ENCODE assay signal across 8 mouse cellular contexts in genomic region chr1:56976825-56977104, GRCm38 (mm10). TPM values are rescaled to one million over a fixed set of nuclear protein-coding genes. Genes with fewer than 3 reads are reported as not detected.
A peak's percentile ranks its signal among the peaks of the same experiment; 100 is the strongest.
DNase-seq lines count a peak whose midpoint lies in the region; ATAC-seq and TF ChIP-seq lines count a peak whose summit lies in the region.

No protein-coding gene starts in this region.

- ATAC-seq in megakaryocyte-erythroid progenitor cell, adult 5-6 weeks (replicated peaks; ENCODE audit: low FRiP score, low TSS enrichment, poor library complexity, severe bottlenecking), result 0 out of 2 replicates have a peak, but pooled peaks have one; percentile 4

- WGBS in hindbrain, embryonic 10.5 days, result 2% methylated on average over 11 of the region's 11 CpGs

- peaks cover 0 to 4% of the 10 kb centered on the region in 2 experiments; a peak in 1 of 4 replicates for H3K4me1 ChIP-seq in CH12.LX (ENCODE audit: control insufficient read depth in 1 of 2, insufficient read depth in 2 of 2)
- peaks cover 37% of the 10 kb centered on the region for H3K4me1 ChIP-seq in hindbrain, embryonic 10.5 days (replicated peaks)

- TF ChIP-seq CTCF in CH12.LX (conservative IDR thresholded peaks at IDR 0.05 in 1 of 2, IDR thresholded peaks at IDR 0.05 in 1 of 2; ENCODE audit: low read depth in 2 of 2, low read length in 2 of 2), result no peak

- H3K4me3 ChIP-seq in CH12.LX (replicated peaks in 1 of 3; ENCODE audit: low read depth in 2 of 3, low read length in 2 of 3, poor library complexity in 1 of 3), result no peak overlapping the region
- H3K4me3 ChIP-seq in hindbrain, embryonic 10.5 days, result peak overlapping the region; percentile 44

- no peak overlapping the region for H3K9ac ChIP-seq in CH12.LX (ENCODE audit: insufficient read depth, low read depth)

- intact Hi-C loops in gastrocnemius, postnatal 36 days (cut with DNase I), result no loop called here
- intact Hi-C loops in left cerebral cortex, postnatal 4 days (cut with DNase I), result loop anchor here (5.0 kb wide), 2 partner anchors 1019 to 1084 kb away; no protein-coding TSS in a partner anchor

- no peak for TF ChIP-seq RAD21 in CH12.LX (IDR thresholded peaks at IDR 0.05; ENCODE audit: low read depth, low read length)

- no peaks in the 10 kb centered on the region for H3K79me2 ChIP-seq in CH12.LX (replicated peaks; ENCODE audit: control insufficient read depth, extremely low read depth, insufficient read depth, poor library complexity, severe bottlenecking)

- H3K27me3 ChIP-seq in CH12.LX (replicated peaks), result no peaks in the 10 kb centered on the region
- peaks cover 72% of the 10 kb centered on the region for H3K27me3 ChIP-seq in hindbrain, embryonic 10.5 days (ENCODE audit: insufficient read depth, poor library complexity, severe bottlenecking)

- in situ Hi-C loops in CH12.LX (cut with MboI; ENCODE audit: low pct_ligation_motif_present, low pct_unique_long_range_greater_than_20kb, low sequenced_read_pairs), result loop anchor here (25.0 kb wide), 2 partner anchors 414 to 1089 kb away; no protein-coding TSS in a partner anchor

- peak overlapping the region; percentile 55 for H3K4me2 ChIP-seq in CH12.LX (ENCODE audit: insufficient read depth, low read depth, poor library complexity, severe bottlenecking)

- H3K36me3 ChIP-seq in CH12.LX (replicated peaks in 1 of 2; ENCODE audit: control insufficient read depth in 1 of 2, insufficient read depth in 1 of 2, low read length in 1 of 2), result no peaks in the 10 kb centered on the region
- no peaks in the 10 kb centered on the region for H3K36me3 ChIP-seq in hindbrain, embryonic 10.5 days

- dilution Hi-C loops in CH12.LX (cut with MboI; ENCODE audit: extremely low pct_ligation_motif_present, extremely low pct_unique_long_range_greater_than_20kb, low sequenced_read_pairs), result no loop called here

- no peak for TF ChIP-seq POLR2A in CH12.LX (IDR thresholded peaks at IDR 0.05; ENCODE audit: low read depth, low read length)

- no peak for TF ChIP-seq EP300 in CH12.LX (IDR thresholded peaks at IDR 0.05; ENCODE audit: low read length)

- no peaks in the 10 kb centered on the region for H3K9me3 ChIP-seq in CH12.LX (replicated peaks; ENCODE audit: low read length)
- H3K9me3 ChIP-seq in hindbrain, embryonic 10.5 days, result no peaks in the 10 kb centered on the region

- H3K27ac ChIP-seq in CH12.LX (ENCODE audit: insufficient read depth, low read depth), result no peak overlapping the region
- no peak overlapping the region for H3K27ac ChIP-seq in hindbrain, embryonic 10.5 days

- peak; percentile 6 for DNase-seq in gastrocnemius, postnatal 10 days
- DNase-seq in gastrocnemius, postnatal 36 days, result no peak
- no peak for DNase-seq in CH12.LX (ENCODE audit: extremely low read depth)
- DNase-seq in hindbrain, embryonic 10.5 days (ENCODE audit: low spot score), result no peak
- DNase-seq in cerebellum, adult 18-20 months, result no peak
- DNase-seq in adrenal gland, postnatal 10 days, result no peak
- DNase-seq in left cerebral cortex, postnatal 4 days, result no peak

TF ChIP-seq in CH12.LX, 34 proteins besides CTCF, POLR2A, EP300 and RAD21:
- no peak for TF ChIP-seq ZMIZ1 (IDR thresholded peaks at IDR 0.05; ENCODE audit: low read depth, low read length)
- no peak for TF ChIP-seq ZC3H11A (IDR thresholded peaks at IDR 0.05; ENCODE audit: low read depth, low read length)
- no peak for TF ChIP-seq POLR2AphosphoS2 (IDR thresholded peaks at IDR 0.05; ENCODE audit: low read depth, low read length)
- no peak for TF ChIP-seq JUND (conservative IDR thresholded peaks at IDR 0.05; ENCODE audit: low read depth, low read length)
- no peak for TF ChIP-seq SIN3A (IDR thresholded peaks at IDR 0.05; ENCODE audit: low read length)

RNA-seq across cellular contexts. Expression of gene Satb2, which starts 1.7 kb away (rescaled TPM):
- 1 to 10 TPM in 1 of 2 experiments, under 1 TPM in 1; 0.63 to 9.2 TPM for total RNA-seq in gastrocnemius, postnatal 10 days (2021)
- total RNA-seq in gastrocnemius, postnatal 36 days (2021), result under 1 TPM; 0.26 to 0.62 TPM
- total RNA-seq in CH12.LX (2012; rRNA removed) (1.6 and 2.1 TPM in 2 replicates), CH12.LX (2014; rRNA removed) (1.4 and 2.0 TPM in 2 replicates)
- polyA plus RNA-seq in CH12.LX (2012; ENCODE audit: insufficient read length, low read depth), result 3.7 and 3.9 TPM in 2 replicates
- polyA plus RNA-seq in hindbrain, embryonic 10.5 days (2016; fragmentation: Nextera tagmentation; extraction: Ambion mirVana), result 0.98 and 1.3 TPM in 2 replicates
- 0.17 and 1.8 TPM in 2 replicates for total RNA-seq in megakaryocyte-erythroid progenitor cell, adult 5-6 weeks (2014; fragmentation: Nextera tagmentation)
- total RNA-seq in megakaryocyte-erythroid progenitor cell, adult 5-6 weeks (2017), result not detected in 2 replicates
- total RNA-seq in adrenal gland, postnatal 10 days (2021), result 1 to 10 TPM; 1.2 to 3.6 TPM
- 100 to 1,000 TPM; 265 to 341 TPM for total RNA-seq in left cerebral cortex, postnatal 4 days (2021)

Comparison
In these comparisons a context has a peak if more than half of its experiments do, and no peak if none do; other contexts are left out.
1. RNA of gene Satb2, which starts 1.7 kb away (total RNA-seq): 265 to 341 TPM in left cerebral cortex, postnatal 4 days; 0.63 to 9.2 TPM in gastrocnemius, postnatal 10 days, 1.2 to 3.6 TPM in adrenal gland, postnatal 10 days, 1.4 to 2.1 TPM in CH12.LX, 0.17 to 1.8 TPM in megakaryocyte-erythroid progenitor cell, adult 5-6 weeks and 0.26 to 0.62 TPM in gastrocnemius, postnatal 36 days; every median in the first group is over 10 times any median in the second.